Mouse (Mus musculus): ENCODE results near the gene Rpl29.

- TF ChIP-seq CTCF (conservative IDR thresholded peaks at IDR 0.05; ENCODE audit: insufficient read depth, insufficient read length, low read depth, low read length), result no peak
- TF ChIP-seq POLR2A (IDR thresholded peaks at IDR 0.05; ENCODE audit: low read depth, low read length), result no peak
Measured at GRCm38 (mm10) chr9:106428719-106429220, 484 bp upstream of the Rpl29 start.
